Mouse (Mus musculus) NIH3T3 (cell line): ENCODE data around the gene Jaml.

Experiments used
- DNase-seq: peaks from one replicate; pipeline ENCODE4 v3.0.0-alpha.2; 2012; ENCODE audit warnings: low read depth

The Jaml gene

DNA sequence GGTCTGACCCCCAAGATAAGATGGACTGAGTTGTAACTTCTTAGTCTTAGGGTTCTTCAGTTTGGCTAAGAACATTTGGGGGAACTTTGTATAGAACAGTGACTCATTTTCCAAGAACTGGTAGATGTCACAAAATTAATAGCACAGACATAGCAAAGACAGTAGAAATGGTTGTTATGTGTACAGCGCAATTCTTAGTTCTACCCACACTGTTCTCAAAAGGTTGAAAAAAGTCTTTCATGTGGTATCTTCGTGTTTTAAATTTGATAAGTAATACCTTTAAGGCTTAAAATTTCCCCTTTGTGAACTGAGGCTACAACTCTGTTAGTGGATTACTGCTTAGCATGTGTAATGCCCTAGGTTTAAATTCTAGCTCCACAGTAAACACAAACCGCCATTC lies 4.1 kb downstream of the Jaml start:
- no peak for DNase-seq

DNA sequence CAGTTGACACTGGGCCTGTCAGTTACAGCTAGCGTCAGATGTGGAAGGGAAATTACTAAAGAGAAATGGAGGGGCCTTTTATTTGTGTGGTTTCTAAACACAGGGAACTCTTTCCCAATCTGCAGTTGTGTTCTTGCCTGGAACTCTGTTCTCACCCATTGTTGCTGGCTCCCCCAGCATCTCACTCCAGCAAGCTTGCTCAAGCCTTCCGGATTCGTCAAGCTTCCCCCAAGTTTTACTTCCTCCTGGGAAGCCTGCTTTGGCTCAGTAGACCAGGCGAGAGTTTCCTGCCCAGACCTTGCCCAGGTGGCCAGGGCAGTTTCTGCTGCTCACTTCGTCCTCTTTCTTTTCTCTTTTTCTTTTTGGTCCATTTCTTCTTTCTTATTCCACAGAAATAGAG lies 5.6 kb downstream of the Jaml start:
- no peak for DNase-seq

DNA sequence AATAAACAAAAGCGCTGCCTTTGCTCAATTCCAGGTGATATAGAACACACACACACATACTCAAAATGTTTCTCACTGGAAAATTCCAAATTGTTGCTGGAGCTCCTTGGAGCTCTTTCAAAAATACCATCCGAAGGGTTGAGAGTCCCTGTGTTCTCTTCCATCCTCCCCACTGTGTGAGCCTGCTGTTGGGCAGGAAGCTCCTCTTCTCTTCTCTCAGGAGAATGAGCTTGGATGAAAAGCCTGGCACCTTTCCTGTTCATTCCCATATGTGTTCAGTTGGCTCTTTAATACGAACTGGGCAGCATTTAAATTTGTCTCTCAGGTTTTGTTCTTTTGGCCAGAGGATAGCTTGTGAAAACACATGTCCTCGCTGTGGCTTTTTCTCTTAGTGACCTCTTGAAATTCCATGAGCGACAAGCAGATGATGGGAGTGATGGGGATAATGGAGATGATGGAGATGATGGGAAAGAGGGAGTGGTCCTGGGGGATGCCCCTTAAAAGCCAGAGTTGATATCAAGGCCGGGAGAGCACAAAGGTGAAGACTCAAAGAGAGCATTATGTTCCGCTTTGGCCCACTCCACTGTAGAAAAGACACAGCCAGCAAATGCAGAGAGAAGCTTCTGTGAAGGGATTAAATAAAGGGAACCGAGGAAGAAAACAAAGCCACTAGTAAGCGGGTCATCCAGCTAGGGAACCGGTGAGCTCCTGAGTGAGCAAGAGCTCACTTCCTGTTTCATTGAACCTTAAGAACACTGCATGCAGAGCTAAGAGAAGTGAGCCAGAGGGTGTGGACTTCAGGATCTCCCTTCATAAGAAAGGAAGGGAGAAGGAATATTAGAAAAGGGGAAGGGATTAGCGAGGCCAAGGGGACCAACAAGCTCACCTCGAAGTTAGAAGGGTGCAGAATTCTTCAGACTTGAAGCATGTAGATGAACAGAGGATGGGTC lies 7.0 kb downstream of the Jaml start:
- no peak for DNase-seq

DNA sequence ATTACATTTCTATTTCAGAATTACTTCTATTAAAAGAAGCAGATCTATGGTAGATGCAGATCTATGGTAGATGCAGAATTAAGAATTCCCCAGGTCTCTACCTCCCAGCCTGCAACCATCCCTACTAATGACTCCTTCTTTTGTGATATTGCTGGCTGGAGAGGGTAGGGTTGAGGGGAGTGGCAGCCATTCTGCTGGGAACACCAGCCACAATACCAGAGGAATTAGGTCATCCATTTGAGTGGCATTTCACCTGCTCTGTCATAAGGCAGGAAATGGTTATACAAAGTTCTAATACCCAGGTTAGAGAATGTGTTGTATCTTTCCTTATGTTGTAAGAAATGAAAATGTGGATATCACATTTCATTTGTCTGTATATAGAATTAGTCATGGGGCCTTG lies 9.1 kb downstream of the Jaml start:
- no peak for DNase-seq

DNA sequence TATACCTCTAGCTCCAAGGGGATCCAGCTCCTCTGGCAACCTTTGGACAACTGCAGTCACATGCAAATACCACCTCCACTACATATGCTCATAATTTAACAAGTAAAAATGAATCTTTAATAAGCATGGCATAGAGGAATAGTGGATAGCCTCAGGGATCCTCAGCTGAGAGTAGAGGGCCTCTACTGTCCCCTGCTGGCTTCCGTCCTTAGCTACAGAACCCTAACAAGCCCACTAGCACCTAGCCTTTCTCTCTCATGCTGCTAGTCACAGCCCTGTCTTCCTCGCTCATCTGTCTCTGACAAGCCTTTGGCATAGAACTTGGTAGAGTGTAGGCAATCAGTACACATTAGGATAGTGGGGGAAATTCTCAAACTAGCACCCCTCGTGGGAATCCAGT lies 11.8 kb downstream of the Jaml start:
- no peak for DNase-seq

DNA sequence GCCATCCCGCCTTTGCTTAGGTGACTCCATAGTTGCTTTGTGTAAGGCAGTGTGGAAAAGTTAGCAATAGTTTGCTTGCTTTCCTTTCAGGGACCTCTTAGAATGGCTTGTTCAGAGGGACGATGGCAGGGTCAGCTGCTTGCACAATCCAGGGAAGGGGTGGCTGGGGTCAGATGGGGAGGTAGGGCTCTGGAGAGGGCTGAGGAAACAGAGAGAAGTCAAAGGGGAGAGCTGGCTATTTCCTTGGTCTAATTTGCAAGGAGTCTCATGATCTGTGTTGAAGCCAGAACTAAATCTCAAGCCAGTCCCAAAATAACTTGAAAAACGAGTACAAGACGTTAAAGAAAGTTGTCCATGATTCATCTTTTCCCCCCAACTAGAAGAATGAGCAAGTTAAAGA lies 13.7 kb downstream of the Jaml start:
- DNase-seq, result peak; percentile 3

DNA sequence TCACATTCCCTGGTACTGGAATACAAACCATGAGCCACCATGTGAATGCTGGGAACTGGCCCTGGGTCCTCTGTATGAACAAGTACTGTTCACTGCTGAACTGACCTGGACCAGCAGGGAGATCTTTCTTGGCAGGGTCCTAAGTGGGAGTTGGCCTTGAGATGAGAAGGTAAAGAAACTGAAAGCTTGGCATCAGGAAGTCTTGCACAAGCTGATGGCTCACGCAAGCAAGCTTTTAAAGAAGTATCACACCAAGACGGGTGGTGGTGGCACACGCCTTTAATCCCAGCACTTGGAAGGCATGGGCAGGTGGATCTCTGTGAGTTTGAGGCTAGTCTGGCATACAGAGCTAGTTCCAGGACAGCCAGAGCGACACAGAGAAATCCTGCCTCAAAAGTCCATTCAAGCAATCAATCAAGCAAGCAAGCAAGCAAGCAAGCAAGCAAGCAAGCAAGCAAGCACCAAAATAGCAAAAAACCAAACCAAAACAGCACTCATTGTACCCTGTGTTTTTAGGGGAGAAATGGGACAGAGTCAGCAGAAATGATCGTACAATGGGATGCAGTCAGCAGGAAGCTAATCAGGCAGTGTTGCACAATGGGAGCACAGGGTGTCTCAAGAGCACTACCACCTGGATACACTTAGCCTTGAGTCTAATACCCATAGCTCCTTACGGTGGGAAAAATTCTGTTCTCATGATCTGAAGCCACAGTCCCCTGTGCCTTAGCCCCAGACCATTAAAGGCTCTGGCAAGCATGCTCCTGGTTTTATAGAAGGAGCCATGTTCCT lies 16.4 kb downstream of the Jaml start:
- peak; percentile 5 for DNase-seq

DNA sequence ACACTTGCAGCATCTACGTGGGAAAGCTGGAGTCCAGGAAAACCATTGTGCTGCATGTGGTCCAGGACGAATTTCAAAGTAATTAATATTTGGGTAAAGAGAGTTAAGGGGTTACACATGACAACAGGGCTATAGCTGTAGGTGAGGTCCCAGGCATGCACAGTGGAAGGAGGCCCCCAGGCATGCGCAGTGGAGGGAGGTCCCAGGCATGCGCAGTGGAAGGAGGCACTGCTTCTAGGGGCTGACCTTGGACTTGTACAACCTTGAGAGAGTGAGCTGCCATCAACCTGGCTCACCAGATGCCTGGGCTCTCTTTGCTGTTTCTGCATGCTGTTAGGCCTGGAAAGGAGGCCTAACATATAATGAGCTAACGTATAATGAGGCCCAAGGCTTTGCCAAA lies 18.9 kb downstream of the Jaml start:
- DNase-seq, result no peak

DNA sequence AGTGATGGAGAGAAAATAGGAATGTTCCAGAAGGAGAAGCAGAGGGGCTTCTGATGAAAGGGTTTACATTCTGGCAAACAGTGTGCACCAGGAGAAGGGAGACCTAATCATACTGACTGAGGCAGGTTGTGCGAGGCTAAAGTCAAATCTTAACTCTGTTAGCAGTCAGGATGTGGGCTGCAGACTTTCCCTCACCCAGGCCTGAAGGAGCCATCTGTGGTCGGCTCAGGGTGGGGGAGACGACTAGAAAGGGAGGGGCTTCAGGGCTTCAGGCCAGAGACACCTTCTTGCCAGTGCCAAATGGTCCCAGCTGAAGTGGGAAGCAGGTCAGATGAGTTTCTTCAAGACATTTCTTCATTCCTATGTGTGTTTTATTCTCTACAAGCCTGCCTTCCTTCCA lies 19.4 kb downstream of the Jaml start:
- no peak for DNase-seq

DNA sequence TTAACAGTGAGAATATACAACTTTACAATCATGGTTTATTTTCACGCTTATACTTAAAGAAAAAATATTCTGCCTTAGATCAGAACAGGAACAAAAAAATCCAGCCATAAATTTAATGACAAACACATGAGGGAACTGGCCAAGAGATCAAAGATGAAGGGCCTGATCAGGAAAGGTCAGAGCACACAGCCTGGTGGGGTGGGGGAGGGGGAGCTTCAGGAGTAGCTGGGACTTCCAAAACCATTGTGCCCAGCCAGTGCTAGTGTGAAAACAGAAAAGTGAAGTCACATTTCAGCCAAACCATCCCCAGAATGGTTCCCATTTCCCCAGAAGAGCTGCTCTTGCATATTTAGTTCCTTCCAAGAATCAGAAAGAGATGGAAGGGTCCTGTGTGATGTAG lies 23.5 kb downstream of the Jaml start:
- no peak for DNase-seq

DNA sequence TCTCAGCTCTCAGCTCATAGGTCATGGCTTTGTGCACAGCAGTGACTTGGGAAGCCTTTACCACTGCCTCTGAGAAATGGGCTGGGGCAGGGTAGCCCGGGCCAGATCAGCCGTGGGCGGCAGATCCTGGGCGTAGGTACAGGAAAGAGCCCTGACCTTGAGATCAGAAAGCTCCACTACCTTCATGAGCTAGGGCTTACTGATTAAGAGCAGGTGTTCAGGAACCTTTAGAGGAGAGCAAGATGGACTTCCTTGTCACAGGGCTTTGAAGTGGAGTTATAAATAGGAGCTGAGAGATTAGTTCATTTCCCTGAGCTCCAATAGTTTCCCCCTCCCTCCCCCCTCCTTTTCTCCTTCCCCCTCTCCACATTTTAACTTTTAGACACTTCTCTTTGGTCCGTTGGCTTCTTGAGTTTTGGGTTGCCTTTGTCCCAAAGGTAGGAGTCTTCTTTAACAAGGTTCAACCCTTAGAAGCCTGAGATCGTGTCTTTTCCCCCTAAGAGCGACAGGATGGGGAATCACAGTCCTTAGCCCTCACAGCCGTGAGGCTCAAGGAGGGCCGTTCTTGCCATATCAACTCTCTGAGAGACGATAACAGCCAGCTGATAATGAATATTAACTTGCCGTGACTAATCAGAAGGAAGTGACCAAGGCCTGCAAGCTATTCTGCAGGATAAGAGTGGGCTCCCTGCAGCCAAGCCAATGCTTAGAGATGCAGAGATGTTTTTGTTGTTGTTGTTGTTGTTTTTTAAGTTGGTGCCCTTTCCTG lies 24.4 kb downstream of the Jaml start:
- no peak for DNase-seq

DNA sequence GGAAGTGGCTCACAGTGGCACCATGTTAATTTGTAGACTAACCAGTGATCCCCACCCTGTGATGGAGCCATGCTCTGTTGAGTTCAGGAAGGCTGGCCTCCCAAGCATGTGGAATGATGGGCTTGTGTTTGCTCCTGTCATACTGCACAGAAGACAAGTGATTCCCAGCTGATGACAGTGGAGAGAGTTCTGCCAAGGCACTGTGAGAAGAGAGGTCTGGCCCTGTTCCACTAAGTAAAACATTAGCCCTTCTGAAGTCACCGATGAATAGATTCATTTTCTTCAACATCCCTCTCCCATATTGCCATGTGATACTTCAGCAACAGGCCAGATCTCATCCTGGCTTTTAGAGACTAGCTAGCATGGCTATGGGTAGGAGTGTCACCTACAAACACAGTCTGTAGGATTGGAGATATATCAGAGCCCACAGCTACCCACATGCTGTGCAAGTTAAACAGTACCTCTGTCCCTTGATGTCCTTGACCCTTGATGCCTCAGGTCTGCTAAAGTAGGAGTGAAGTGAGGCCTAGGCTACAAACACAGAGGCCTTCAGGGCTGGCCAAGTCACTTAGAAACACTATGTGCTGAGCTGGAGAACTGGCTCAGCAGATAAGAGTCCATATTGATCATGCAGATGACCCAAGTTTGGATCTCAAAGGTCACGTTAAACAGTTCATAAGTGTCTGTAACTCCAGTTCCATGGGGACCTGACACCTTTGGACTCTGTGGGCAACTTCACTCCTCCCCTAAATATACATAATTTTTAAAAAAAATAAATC lies 26.8 kb downstream of the Jaml start:
- DNase-seq, result no peak

DNA sequence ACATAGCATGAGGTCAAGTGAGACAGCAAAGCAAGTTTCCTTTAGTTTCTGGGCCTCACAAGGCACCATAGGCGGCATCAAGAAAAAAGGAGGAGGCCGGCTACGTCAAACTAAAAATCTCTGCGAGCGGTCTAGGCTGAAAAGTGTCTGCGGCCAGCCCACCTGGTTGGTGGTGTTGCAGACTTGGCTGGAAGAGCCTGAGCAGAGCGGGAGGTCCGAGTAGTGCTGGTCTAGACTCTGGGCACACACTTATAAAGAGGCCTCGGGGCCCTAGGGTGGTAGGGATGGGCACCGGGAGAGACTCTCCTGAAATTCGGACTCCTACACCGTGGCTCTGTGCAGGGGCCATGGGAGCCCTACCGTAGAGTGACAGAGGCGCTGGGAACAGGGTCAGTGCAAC lies 36.7 kb downstream of the Jaml start:
- no peak for DNase-seq

DNA sequence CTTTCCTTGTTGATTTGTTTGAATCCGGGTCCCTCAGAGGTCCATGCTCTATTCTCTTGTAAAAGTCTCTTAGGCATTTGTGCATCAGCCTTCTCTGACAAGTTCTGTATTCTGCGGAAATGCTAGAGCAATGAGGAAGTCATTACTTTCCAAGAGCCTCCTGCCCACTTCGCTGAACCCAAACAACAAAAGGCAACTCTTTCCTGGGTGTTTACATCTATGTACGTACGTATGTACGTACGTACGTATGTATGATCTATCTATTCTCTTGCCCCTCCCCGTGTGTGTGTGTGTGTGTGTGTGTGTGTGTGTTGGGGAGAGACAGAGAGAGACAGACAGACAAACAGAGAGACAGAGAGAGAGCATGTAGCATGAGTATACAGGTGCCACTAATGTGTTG lies 37.8 kb downstream of the Jaml start:
- DNase-seq, result no peak

DNA sequence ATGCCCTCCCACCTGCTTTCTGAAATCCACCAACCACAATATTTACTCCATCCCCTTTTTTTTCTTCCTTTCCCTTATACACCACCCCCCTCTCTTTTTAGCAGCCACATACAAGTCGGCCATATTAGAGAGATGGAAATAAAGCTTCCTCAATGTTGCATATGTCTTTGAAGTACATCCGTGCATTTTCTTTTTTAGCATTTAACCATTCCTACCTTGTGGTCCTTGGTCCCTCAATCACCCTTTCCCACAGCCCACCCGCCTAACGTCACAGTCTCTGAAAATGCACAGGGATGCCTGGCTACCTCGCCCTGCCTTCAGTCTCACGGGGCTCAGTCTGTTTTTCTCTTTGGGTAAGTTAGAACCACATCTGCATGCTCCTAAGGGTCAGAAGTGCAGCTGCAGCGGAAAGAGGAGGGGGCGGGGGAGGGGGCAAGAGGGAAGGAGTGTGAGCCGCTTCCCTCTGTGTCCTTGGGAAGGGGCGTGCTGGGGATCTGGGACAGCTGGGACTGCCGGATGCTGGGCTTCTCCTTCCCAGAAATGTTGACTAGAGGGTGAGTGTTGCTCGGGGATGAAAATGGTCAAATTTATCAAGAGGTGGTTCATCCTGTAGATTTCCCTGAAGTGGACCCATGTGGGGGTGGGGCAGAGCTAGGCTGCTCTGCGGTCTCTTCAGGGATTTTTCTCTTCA lies 38.9 kb downstream of the Jaml start, which contains the start of gene Scn2b:
TSS of gene Scn2b (plus strand) at position 42 of the 691 bp plus-strand sequence.
- DNase-seq, result no peak

DNA sequence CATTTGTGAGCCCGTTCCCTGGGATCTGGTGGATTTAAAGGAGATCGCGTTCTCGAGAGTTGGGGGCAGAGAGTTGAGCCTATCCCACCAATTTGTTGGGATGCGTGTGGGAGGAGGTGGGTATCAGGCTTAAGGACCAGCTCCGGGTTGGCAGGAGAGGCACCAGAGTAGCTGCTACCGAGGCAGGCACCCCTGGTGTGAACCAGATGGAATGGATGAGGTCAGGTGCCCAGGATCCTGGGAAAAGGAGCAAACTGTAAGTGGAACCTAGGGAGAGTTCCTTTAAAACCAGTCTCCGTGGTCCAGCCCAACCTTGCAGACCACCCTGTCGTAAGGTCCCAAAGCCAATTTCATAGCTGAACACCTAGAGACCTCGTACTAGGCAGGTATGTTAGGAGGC lies 39.6 kb downstream of the Jaml start:
- DNase-seq, result no peak

DNA sequence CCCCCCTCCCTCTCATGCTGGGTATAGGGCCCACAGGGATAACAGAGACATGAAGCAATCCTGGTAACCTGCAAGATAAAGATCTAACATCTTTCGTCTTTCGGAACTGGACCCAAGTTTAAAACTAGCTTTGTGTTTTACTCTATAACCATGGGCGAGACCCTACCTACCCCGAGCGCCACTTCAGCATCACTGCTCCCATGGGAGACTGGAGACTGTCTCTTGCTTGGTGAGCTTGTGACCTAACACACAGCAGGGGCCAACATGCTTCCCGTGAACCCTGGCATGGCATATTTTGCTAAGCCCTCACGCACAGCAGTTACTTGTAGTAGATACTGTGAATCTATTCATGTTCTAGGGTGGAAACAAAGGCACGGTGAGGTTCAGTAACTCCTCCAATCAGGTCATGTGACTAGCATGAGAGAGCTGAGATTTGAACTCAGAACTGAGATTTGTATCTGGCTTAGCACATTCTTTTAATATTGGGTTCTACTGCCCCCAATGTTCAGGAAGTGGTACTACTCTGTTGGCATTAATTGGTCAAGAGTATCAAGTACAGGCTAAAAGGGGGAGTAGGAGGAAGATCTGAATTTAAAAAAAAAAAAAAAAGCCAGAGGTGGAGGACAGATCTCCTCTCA lies 40.5 kb downstream of the Jaml start:
- no peak for DNase-seq

DNA sequence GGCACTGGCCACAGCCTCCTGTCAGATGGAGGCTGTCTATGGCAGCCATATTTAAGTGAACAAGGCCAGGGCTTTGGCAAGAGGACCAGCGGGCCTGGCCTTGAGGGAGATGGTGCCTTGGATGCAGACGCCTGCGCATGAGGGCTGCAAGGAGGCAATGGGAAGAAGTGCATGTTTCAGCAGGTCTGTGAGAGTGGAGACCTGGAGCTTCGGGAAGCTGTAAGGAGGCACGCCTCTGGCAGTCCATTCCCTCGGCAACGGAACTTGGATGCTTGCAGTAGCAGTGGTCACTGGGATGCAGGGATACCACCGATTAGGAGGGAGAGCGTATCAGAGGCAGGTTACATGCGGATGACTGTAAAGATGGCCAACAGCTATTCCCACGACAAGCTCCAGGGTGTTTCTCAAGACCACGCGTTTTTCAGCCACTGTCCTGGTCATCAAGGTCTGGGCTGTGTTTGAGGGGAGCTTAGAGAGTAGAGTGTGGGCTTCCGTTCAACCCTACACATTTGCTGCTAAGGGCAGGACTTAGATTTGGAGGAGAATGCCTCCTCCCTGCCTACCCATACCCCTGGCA lies 41.1 kb downstream of the Jaml start:
- DNase-seq, result no peak

DNA sequence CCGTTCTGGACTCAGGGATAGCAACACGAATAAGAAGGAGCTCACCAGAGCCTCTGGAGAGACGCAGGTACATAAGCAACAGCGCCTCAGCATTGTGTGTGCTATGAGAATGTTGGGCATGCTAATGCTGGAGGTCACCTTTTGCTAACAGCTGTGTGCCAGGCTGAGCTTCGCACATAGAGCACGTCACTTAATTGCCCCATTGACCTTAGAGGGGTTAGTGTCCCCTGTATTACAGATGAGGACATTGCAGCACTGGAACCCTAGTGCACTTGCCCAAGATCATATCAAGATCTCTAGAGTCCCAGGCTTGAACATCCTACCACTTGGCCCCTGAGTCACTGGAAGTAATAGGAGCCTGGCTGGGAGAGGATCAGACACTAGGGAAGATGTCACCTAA lies 41.6 kb downstream of the Jaml start:
- DNase-seq, result no peak

DNA sequence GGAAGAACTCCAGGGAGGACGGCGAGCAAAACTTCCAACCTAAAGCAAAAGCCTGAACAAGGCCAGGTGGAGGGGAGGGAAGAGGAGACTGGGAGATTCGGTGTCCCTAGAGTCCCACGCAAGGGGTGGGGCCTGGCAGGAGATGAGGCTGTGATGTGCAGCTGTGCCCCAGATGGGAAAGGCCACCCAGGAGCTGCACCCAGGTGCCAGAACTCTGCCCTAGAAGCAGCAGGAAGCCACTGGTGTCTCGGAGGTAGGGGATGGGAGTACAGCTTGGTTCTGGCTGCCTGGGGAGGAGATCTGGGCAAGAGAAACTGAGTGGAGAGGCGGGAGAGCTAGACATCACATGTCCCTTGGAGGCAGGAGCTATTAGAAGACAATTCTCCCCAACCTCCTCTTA lies 42.0 kb downstream of the Jaml start:
- no peak for DNase-seq
